Mouse (Mus musculus) forebrain, embryonic 14.5 days (tissue): ENCODE data around the gene S100a16. TPM values are rescaled to one million over a fixed set of nuclear protein-coding genes. Genes with fewer than 3 reads are reported as not detected.

Experiments
- ATAC-seq: fragments of 200-750 bp; cut with Nextera tagmentation; 2 replicates; pipeline ENCODE4 v1.8.0; 2017; ENCODE audit warnings: mild to moderate bottlenecking, moderate library complexity
- DNase-seq: peaks from one replicate; pipeline ENCODE4 v3.0.0-alpha.2; 2015; ENCODE audit warnings: low spot score
- H3K27ac ChIP-seq: fragments of 300-500 bp; sonication (generic); 2 replicates; pipeline ENCODE4 v1.5.1; 2014; ENCODE audit warnings: low read depth, mild to moderate bottlenecking, control low read depth, low read length, moderate library complexity
- H3K27me3 ChIP-seq: fragments of 300-500 bp; sonication (generic); replicated peaks from 2 replicates; pipeline ENCODE4 v1.6.1; 2014; ENCODE audit warnings: low read length, control low read depth, mixed read lengths; ENCODE audit not compliant: control insufficient read depth, insufficient read depth
- H3K36me3 ChIP-seq: fragments of 300-500 bp; sonication (generic); 2 replicates; pipeline ENCODE4 v1.6.1; 2014; ENCODE audit warnings: low read length, control low read depth; ENCODE audit not compliant: control insufficient read depth, insufficient read depth
- H3K4me1 ChIP-seq: fragments of 300-500 bp; sonication (generic); 2 replicates; pipeline ENCODE4 v1.6.1; 2014; ENCODE audit warnings: antibody characterized with exemption, low read length, control low read depth; ENCODE audit not compliant: control insufficient read depth, insufficient read depth
- H3K4me2 ChIP-seq: fragments of 300-500 bp; sonication (generic); 2 replicates; pipeline ENCODE4 v1.6.1; 2014; ENCODE audit warnings: mild to moderate bottlenecking, control low read depth, low read length
- H3K4me3 ChIP-seq: fragments of 300-500 bp; sonication (generic); 2 replicates; pipeline ENCODE4 v1.5.1; 2014; ENCODE audit warnings: low read depth, low read length, control low read depth
- H3K9ac ChIP-seq: fragments of 300-500 bp; sonication (generic); 2 replicates; pipeline ENCODE4 v1.6.1; 2014; ENCODE audit warnings: mild to moderate bottlenecking, low read length, control low read depth, moderate library complexity
- H3K9me3 ChIP-seq: fragments of 300-500 bp; sonication (generic); replicated peaks from 2 replicates; pipeline ENCODE4 v1.6.1; 2016; ENCODE audit warnings: low read length, control low read depth, mixed read lengths; ENCODE audit not compliant: control insufficient read depth
- WGBS: fragments of 180-500 bp; shearing (Covaris S2); extraction: QIAGEN DNeasy Blood & Tissue Kit; methylation state at CpG from one replicate; pipeline ENCODE4 v1.1.7; 2014; 5-methylcytosine and 5-hydroxymethylcytosine counted together
- polyA plus RNA-seq: library from polyadenylated mRNA; unstranded; fragments of >200 nt; fragmentation: Nextera tagmentation; extraction: Ambion mirVana; gene quantifications from 2 replicates; pipeline ENCODE4 v1.2.1, GENCODE M21; 2014

S100a16 gene
- polyA plus RNA-seq, 1 experiment from 2014 or later, result 43.2 TPM

DNA sequence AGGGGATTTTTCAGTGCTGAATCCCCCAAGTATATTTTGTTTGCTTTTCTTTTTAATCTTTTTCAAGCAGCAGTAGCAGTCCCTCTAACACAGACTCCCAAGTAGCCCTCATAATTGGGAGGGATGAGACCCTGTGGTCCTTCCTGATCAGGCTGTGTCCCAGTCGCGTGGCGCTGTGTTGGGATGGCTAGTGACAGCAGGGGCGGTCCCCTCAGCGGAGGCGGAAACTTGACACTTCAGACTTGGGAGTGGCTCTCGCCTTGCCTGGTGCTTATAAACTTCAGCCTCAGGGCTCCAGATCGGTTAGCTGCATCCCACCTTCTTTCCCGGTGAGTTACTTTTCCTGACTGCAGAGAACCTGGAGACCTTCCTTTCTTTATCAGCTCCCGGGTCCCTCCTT is 22.4 kb upstream of the S100a16 start:
- DNase-seq (peak; percentile 50), ATAC-seq (peak; percentile 47)
- Histone ChIP-seq H3K27me3 (peaks cover 9% of the 10 kb centered on the region; the same call in 1 of the 2 replicates), H3K9me3 (no peaks in the 10 kb centered on the region), H3K27ac (no peak overlapping the region), H3K9ac (peak overlapping the region; percentile 49), H3K36me3 (no peaks in the 10 kb centered on the region), H3K4me3 (peak overlapping the region; percentile 23), H3K4me1 (peaks cover 4% of the 10 kb centered on the region; the same call in 1 of the 2 replicates), H3K4me2 (peak overlapping the region; percentile 60)
- 2% methylated on average over 10 of the region's 10 CpGs for WGBS

DNA sequence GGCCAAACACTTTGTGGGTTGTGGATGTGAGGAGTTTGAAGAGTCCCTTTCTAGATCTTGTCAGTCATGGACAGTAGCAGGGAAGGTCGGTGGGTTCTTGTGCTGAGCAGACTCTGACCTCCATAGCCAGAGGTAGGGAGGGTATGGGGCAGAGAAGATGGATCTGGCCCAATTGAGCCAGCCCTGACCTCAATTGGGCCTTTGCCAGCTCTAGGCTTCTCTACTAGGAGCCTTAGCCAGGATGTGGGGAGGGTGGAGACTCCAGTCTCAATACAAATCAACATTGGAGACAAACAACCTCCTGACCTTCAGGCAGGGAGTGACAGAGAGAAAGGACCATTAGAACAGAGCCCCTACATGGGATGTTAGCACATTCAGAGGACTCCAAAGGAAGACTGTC is 21.8 kb upstream of the S100a16 start:
- Histone ChIP-seq H3K4me1 (peaks cover 4% of the 10 kb centered on the region; the same call in 1 of the 2 replicates), H3K9me3 (no peaks in the 10 kb centered on the region), H3K9ac (no peak overlapping the region), H3K4me2 (peak overlapping the region; percentile 60), H3K27me3 (peaks cover 9% of the 10 kb centered on the region; the same call in 1 of the 2 replicates), H3K36me3 (no peaks in the 10 kb centered on the region), H3K27ac (no peak overlapping the region), H3K4me3 (peak overlapping the region; percentile 23)
- 60% methylated on average over 1 of the region's 1 CpGs for WGBS
- DNase-seq, result no peak
- ATAC-seq, result no peak

DNA sequence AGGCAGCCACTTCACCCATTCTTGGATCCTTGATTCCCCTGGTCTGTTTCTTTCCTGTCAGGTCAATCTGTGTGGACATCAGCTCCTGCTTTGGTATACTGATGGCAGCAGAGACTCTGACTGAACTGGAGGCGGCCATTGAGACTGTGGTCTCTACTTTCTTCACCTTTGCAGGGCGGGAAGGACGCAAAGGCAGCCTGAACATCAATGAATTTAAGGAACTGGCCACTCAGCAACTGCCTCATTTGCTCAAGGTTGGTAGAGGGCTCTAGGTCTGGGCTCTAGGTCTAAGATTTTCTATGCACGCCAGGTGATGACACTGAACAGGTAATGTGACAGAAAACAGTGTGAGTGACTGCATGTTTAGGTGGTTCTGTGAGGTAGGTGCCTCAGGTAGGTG is 21.3 kb upstream of the S100a16 start:
- no peaks in the 10 kb centered on the region for H3K9me3 ChIP-seq
- H3K4me3 ChIP-seq, result no peak overlapping the region
- H3K36me3 ChIP-seq, result no peaks in the 10 kb centered on the region
- DNase-seq (no peak), ATAC-seq (no peak)
- no peak overlapping the region for H3K27ac ChIP-seq
- peaks cover 4% of the 10 kb centered on the region; the same call in 1 of the 2 replicates for H3K4me1 ChIP-seq
- 85% methylated on average over 4 of the region's 4 CpGs for WGBS
- H3K4me2 ChIP-seq, result no peak overlapping the region
- H3K9ac ChIP-seq, result no peak overlapping the region
- peaks cover 9% of the 10 kb centered on the region; the same call in 1 of the 2 replicates for H3K27me3 ChIP-seq

DNA sequence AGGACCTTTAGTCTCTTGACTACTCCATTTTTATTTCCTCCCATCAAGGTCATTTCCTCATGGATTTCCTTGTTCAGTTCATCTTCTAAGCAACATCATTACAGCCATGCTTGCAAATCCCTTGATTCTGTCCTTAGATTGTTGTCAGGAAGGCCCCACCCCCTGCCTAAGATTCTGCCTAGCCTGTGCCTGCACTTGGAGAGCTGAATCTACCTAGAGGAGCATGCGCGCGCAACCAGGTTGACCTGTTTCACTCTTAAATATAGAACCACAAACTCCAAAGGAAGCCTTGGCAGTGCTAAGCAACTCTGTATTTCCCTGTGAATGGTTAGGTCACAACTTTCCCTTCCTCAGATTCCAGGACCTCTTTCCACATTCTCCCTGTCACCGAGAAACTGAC is 19.3 kb upstream of the S100a16 start:
- Histone ChIP-seq H3K4me2 (no peak overlapping the region), H3K27me3 (peaks cover 9% of the 10 kb centered on the region; the same call in 1 of the 2 replicates), H3K36me3 (no peaks in the 10 kb centered on the region), H3K4me3 (no peak overlapping the region), H3K27ac (no peak overlapping the region), H3K4me1 (peaks cover 4% of the 10 kb centered on the region; the same call in 1 of the 2 replicates), H3K9ac (no peak overlapping the region), H3K9me3 (no peaks in the 10 kb centered on the region)
- no peak for ATAC-seq
- DNase-seq, result no peak
- WGBS, result 85% methylated on average over 4 of the region's 4 CpGs

DNA sequence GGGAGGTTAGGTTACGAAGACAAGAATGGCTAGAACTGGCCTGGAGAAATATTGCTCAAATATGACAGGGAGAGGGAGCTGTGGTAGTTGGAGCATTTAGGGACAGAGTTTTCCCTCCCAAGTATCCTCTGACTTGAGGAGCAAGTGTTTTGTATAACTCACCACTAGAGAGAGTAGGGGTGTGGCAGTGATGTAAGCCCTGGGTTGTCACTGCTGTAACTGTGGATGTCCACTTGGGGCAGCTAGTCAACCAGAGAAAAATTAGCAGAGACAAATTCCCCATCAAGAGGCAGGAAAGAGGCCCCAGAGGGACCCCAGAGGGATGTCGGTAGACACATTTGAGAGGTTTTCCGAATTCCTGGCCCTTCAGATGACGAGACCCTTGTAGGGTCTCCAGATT is 11.6 kb upstream of the S100a16 start:
- 64% methylated on average over 4 of the region's 4 CpGs for WGBS
- no peak for ATAC-seq
- DNase-seq, result peak; percentile 46

DNA sequence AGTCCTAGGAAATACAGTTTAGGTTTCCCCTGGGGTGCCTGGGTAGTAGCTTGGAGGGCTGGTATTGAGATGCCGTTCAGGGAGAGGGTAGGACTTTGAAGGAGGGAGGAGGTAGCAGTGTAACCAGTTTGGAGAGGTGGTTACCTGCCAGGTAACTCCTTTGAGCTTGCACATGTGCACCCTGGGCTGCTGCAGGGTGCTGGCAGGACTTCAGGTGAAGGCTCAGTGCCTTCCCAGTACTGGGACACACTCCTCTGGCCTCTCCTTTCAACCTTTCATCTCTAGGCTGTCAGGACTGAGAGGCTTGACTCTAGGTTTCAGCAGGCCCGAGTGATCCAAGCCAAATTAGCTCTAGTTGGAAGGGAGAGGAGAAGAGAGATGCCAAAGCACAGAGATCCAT is 11.0 kb upstream of the S100a16 start:
- no peak overlapping the region for H3K4me3 ChIP-seq
- H3K4me2 ChIP-seq, result no peak overlapping the region
- ATAC-seq, result no peak
- WGBS, result 71% methylated on average over 2 of the region's 2 CpGs
- no peaks in the 10 kb centered on the region for H3K36me3 ChIP-seq
- DNase-seq, result no peak
- no peak overlapping the region for H3K9ac ChIP-seq
- H3K27me3 ChIP-seq, result no peaks in the 10 kb centered on the region
- H3K9me3 ChIP-seq, result no peaks in the 10 kb centered on the region
- no peaks in the 10 kb centered on the region for H3K4me1 ChIP-seq
- no peak overlapping the region for H3K27ac ChIP-seq

More for the DNA sequence above, 11.6 kb upstream of the S100a16 start:
- no peak overlapping the region for H3K27ac ChIP-seq
- no peak overlapping the region for H3K9ac ChIP-seq
- H3K4me3 ChIP-seq, result no peak overlapping the region
- no peaks in the 10 kb centered on the region for H3K36me3 ChIP-seq
- H3K4me1 ChIP-seq, result no peaks in the 10 kb centered on the region
- no peaks in the 10 kb centered on the region for H3K27me3 ChIP-seq
- no peak overlapping the region for H3K4me2 ChIP-seq
- H3K9me3 ChIP-seq, result no peaks in the 10 kb centered on the region

DNA sequence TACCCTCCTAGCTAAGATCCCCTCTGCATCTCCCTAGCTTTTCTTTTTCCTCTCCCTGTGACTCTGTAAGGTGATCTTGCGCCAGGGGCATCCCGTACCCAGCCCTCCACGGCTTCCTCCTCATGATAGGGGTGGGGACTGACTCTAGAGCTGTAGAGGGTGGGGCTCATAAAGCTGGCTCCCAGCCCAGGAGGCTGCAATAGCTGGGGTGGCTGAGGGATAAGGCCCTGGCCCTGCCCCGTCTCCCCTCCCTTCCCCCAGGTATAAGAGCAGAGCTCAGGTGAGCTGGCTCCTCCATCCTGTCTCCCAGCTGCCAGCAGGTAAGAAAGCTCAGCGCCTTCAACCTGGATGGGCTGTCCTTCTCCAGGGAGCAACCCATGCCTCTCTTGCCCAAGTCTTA is 10.5 kb upstream of the S100a16 start, which contains the start of gene S100a14:
Gene S100a14, plus strand, starts transcription at position 277 of the 400 bp plus-strand sequence.
- Histone ChIP-seq H3K9ac (no peak within 1 kb of the TSS), H3K27me3 (no peaks in the 10 kb centered on the region), H3K4me3 (no peak within 1 kb of the TSS), H3K36me3 (no peaks in the 10 kb centered on the region), H3K4me2 (no peak within 1 kb of the TSS), H3K9me3 (no peaks in the 10 kb centered on the region), H3K4me1 (no peaks in the 10 kb centered on the region), H3K27ac (no peak within 1 kb of the TSS)
- ATAC-seq (no peak), DNase-seq (no peak)
- 66% methylated on average over 5 of the region's 5 CpGs for WGBS

DNA sequence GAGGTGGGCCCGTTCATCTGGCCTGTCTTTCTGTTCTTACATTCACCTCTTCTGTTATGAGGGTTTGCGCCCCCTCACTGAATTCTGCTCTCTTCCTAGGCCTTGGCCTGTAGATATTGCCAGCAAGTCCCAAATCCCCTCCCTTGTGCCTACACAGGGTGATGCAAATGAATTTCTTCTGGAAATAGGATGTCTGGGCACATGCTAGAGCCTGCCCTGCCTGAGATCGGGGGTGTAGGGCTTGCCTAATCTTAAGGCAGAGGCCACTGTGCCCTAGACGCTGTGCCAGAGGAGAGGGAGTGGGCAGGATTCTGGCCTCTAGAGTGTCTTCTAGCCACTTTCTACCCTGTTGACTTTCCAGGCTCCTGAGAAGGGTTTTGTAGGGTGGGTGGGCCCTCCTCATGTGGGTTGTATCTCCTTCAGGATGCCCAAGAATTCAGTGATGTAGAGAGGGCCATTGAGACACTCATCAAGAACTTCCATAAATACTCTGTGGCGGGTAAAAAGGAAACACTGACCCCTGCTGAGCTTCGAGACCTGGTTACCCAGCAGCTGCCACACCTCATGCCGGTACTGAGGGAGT is 9.7 kb upstream of the S100a16 start:
- Histone ChIP-seq H3K4me2 (no peak overlapping the region), H3K27me3 (no peaks in the 10 kb centered on the region), H3K4me1 (no peaks in the 10 kb centered on the region), H3K27ac (no peak overlapping the region), H3K9me3 (no peaks in the 10 kb centered on the region), H3K36me3 (no peaks in the 10 kb centered on the region), H3K9ac (no peak overlapping the region), H3K4me3 (no peak overlapping the region)
- DNase-seq (no peak), ATAC-seq (no peak)
- 89% methylated on average over 7 of the region's 7 CpGs for WGBS

DNA sequence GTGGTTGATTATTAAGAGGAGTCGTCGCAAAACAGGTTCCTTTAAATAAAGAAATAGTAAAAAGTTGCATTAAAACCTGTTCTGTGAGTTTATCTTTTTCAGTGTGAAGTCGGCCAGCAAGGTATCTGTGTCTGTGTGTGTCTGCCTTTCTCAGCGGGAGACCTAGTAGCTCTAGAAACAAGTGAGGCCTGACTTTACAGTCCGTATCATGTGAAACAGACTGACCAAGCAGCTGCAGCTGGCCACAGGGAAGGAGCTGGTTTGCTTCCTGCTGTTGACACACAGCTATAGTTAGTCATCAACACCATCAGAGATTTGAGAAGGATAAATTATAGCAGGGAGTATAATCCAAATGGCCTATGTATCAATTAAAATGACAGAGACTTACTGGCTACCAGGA is 5.3 kb upstream of the S100a16 start:
- no peak for ATAC-seq
- Histone ChIP-seq H3K36me3 (no peaks in the 10 kb centered on the region), H3K4me2 (no peak overlapping the region), H3K4me3 (no peak overlapping the region), H3K27me3 (no peaks in the 10 kb centered on the region), H3K27ac (no peak overlapping the region), H3K9me3 (no peaks in the 10 kb centered on the region), H3K9ac (no peak overlapping the region), H3K4me1 (no peaks in the 10 kb centered on the region)
- 75% methylated on average over 5 of the region's 5 CpGs for WGBS
- no peak for DNase-seq
